Mouse (Mus musculus): ENCODE results near the gene BC049762. TPM values are rescaled to one million over a fixed set of nuclear protein-coding genes. Genes with fewer than 3 reads are reported as not detected.
A peak's percentile ranks its signal among the peaks of the same experiment; 100 is the strongest.

Gene BC049762
- polyA plus RNA-seq (2015; fragmentation: Nextera tagmentation; extraction: Ambion mirVana): 0.74 and 1.0 TPM in 2 replicates

GRCm38 (mm10) chr11:51262342-51263285, at the start of gene BC049762:
Gene BC049762 (minus strand): TSS chr11:51263046.
- peak; percentile 98 for ATAC-seq (replicated peaks; ENCODE audit: low FRiP score, low read depth)
- Histone ChIP-seq H3K4me3 (replicated peaks; ENCODE audit: low read depth, low read length) (peak within 1 kb of the TSS; percentile 85), H3K36me3 (ENCODE audit: insufficient read depth, low read length) (no peaks in the 10 kb centered on the region; the same call in 1 of the 2 replicates), H3K9ac (ENCODE audit: low read depth, low read length) (peak within 1 kb of the TSS; percentile 96), H3K9me3 (replicated peaks; ENCODE audit: low read length) (no peaks in the 10 kb centered on the region), H3K4me2 (ENCODE audit: low read length) (peak within 1 kb of the TSS; percentile 81), H3K27ac (peak within 1 kb of the TSS; percentile 95), H3K27me3 (ENCODE audit: insufficient read depth, low read length) (no peaks in the 10 kb centered on the region), H3K4me1 (replicated peaks; ENCODE audit: insufficient read depth, low read length) (peaks cover 13% of the 10 kb centered on the region; the same call in 1 of the 2 replicates)
- 8% methylated on average over 57 of the region's 57 CpGs for whole genome bisulfite sequencing
- TF ChIP-seq CTCF (IDR thresholded peaks at IDR 0.05; ENCODE audit: low read depth): peak; percentile 40
- DNase-seq (ENCODE audit: low spot score): peak; percentile 98

DNA sequence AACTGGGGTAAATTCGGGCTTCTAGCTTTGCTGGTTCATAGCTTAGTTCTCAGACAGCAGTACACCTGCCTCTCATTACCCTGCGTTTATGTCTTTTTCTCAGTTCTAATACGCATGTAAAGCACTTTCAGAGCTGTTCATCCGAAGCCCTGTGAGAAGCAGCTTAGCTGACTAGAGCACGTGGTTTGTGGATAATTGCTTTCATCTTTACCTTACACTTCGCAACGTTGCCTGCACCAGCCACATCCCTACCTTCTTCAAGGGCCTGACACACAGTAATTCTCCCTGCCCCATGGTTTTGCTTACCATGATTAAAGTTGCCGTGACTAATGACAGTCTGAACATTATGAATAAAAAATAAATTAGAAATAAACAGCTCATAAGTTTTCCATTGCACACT, 49.0 kb upstream of the BC049762 start:
- no peak overlapping the region for H3K4me2 ChIP-seq (ENCODE audit: low read length)
- H3K4me3 ChIP-seq (replicated peaks; ENCODE audit: low read depth, low read length): no peak overlapping the region
- 80% methylated on average over 8 of the region's 8 CpGs for WGBS
- no peaks in the 10 kb centered on the region for H3K9me3 ChIP-seq (replicated peaks; ENCODE audit: low read length)
- no peak overlapping the region for H3K27ac ChIP-seq
- no peak overlapping the region for H3K9ac ChIP-seq (ENCODE audit: low read depth, low read length)
- no peaks in the 10 kb centered on the region for H3K27me3 ChIP-seq (ENCODE audit: insufficient read depth, low read length)
- TF ChIP-seq CTCF (IDR thresholded peaks at IDR 0.05; ENCODE audit: low read depth): no peak
- no peaks in the 10 kb centered on the region for H3K4me1 ChIP-seq (replicated peaks; ENCODE audit: insufficient read depth, low read length)
- no peaks in the 10 kb centered on the region for H3K36me3 ChIP-seq (ENCODE audit: insufficient read depth, low read length)
- ATAC-seq (replicated peaks; ENCODE audit: low FRiP score, low read depth) (no peak), DNase-seq (ENCODE audit: low spot score) (no peak)

- ATAC-seq (replicated peaks; ENCODE audit: low FRiP score, low read depth) (no peak), DNase-seq (ENCODE audit: low spot score) (no peak)
- Histone ChIP-seq H3K9ac (ENCODE audit: low read depth, low read length) (no peak overlapping the region), H3K36me3 (ENCODE audit: insufficient read depth, low read length) (no peaks in the 10 kb centered on the region), H3K4me3 (replicated peaks; ENCODE audit: low read depth, low read length) (no peak overlapping the region), H3K27me3 (ENCODE audit: insufficient read depth, low read length) (no peaks in the 10 kb centered on the region), H3K4me2 (ENCODE audit: low read length) (no peak overlapping the region), H3K9me3 (replicated peaks; ENCODE audit: low read length) (no peaks in the 10 kb centered on the region), H3K4me1 (replicated peaks; ENCODE audit: insufficient read depth, low read length) (no peaks in the 10 kb centered on the region), H3K27ac (no peak overlapping the region)
- 34% methylated on average over 5 of the region's 5 CpGs for WGBS
- TF ChIP-seq CTCF (IDR thresholded peaks at IDR 0.05; ENCODE audit: low read depth): no peak
Observed at GRCm38 (mm10) chr11:51308306-51308705, 45.5 kb upstream of the BC049762 start.

DNA sequence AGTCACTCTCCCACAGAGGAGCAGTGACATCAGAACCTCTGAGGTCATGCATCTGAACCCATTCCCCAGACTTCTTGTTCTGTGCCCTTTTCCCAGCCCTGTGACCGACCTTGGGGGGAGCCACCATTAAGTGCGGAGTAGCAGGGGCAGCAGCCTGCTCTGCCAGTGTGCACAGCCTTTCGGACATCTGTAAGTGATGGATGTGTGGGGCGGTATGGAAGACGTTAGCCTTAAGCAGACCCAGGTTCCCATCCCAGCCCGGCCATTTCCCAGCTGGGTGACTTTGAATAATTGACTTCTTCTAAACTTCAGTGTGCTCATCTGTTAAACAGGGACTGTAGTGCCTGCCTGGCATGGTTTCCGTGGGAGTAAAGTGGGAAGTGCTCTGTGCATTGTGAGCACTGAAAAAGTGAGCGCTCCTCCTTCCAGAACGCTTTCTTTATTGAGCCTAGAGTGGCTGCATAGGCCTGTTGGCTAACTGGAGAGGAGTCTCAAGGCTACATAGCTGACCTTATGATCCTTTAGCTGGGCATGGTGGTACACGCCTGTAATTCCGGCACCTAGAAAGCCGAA, 41.2 kb upstream of the BC049762 start:
- TF ChIP-seq CTCF (IDR thresholded peaks at IDR 0.05; ENCODE audit: low read depth): no peak
- no peak overlapping the region for H3K4me2 ChIP-seq (ENCODE audit: low read length)
- H3K9ac ChIP-seq (ENCODE audit: low read depth, low read length): no peak overlapping the region
- no peaks in the 10 kb centered on the region for H3K27me3 ChIP-seq (ENCODE audit: insufficient read depth, low read length)
- no peaks in the 10 kb centered on the region for H3K36me3 ChIP-seq (ENCODE audit: insufficient read depth, low read length)
- no peaks in the 10 kb centered on the region for H3K4me1 ChIP-seq (replicated peaks; ENCODE audit: insufficient read depth, low read length)
- no peak overlapping the region for H3K4me3 ChIP-seq (replicated peaks; ENCODE audit: low read depth, low read length)
- no peak overlapping the region for H3K27ac ChIP-seq
- 55% methylated on average over 12 of the region's 12 CpGs for WGBS
- ATAC-seq (replicated peaks; ENCODE audit: low FRiP score, low read depth) (no peak), DNase-seq (ENCODE audit: low spot score) (no peak)
- H3K9me3 ChIP-seq (replicated peaks; ENCODE audit: low read length): no peaks in the 10 kb centered on the region

- DNase-seq (ENCODE audit: low spot score) (no peak), ATAC-seq (replicated peaks; ENCODE audit: low FRiP score, low read depth) (no peak)
- Histone ChIP-seq H3K27ac (no peak overlapping the region), H3K9ac (ENCODE audit: low read depth, low read length) (no peak overlapping the region), H3K4me2 (ENCODE audit: low read length) (no peak overlapping the region), H3K36me3 (ENCODE audit: insufficient read depth, low read length) (no peaks in the 10 kb centered on the region), H3K9me3 (replicated peaks; ENCODE audit: low read length) (no peaks in the 10 kb centered on the region), H3K27me3 (ENCODE audit: insufficient read depth, low read length) (no peaks in the 10 kb centered on the region), H3K4me3 (replicated peaks; ENCODE audit: low read depth, low read length) (no peak overlapping the region), H3K4me1 (replicated peaks; ENCODE audit: insufficient read depth, low read length) (no peaks in the 10 kb centered on the region)
- TF ChIP-seq CTCF (IDR thresholded peaks at IDR 0.05; ENCODE audit: low read depth): no peak
- 67% methylated on average over 5 of the region's 5 CpGs for WGBS
Observed at GRCm38 (mm10) chr11:51302396-51302795, 39.5 kb upstream of the BC049762 start.

- H3K27ac ChIP-seq: no peak overlapping the region
- 0 out of 2 replicates have a peak, but pooled peaks cover 3% of the 10 kb centered on the region for H3K4me1 ChIP-seq (replicated peaks; ENCODE audit: insufficient read depth, low read length)
- no peaks in the 10 kb centered on the region for H3K9me3 ChIP-seq (replicated peaks; ENCODE audit: low read length)
- no peak for TF ChIP-seq CTCF (IDR thresholded peaks at IDR 0.05; ENCODE audit: low read depth)
- no peak overlapping the region for H3K4me3 ChIP-seq (replicated peaks; ENCODE audit: low read depth, low read length)
- no peak overlapping the region for H3K4me2 ChIP-seq (ENCODE audit: low read length)
- ATAC-seq (replicated peaks; ENCODE audit: low FRiP score, low read depth): 0 out of 2 replicates have a peak, but pooled peaks have one; percentile 33
- 87% methylated on average over 4 of the region's 4 CpGs for WGBS
- no peak overlapping the region for H3K9ac ChIP-seq (ENCODE audit: low read depth, low read length)
- no peaks in the 10 kb centered on the region for H3K27me3 ChIP-seq (ENCODE audit: insufficient read depth, low read length)
- no peaks in the 10 kb centered on the region for H3K36me3 ChIP-seq (ENCODE audit: insufficient read depth, low read length)
- no peak for DNase-seq (ENCODE audit: low spot score)
Observed at GRCm38 (mm10) chr11:51298691-51299090, 35.8 kb upstream of the BC049762 start.

Measured in kidney, postnatal 0 days (tissue).